Mouse (Mus musculus): ENCODE measurements around the gene Naxe. TPM values are rescaled to one million over a fixed set of nuclear protein-coding genes. Genes with fewer than 3 reads are reported as not detected.

Naxe gene
- polyA plus RNA-seq (2015; fragmentation: Nextera tagmentation; extraction: Ambion mirVana) = 148 and 166 TPM in 2 replicates

GRCm38 (mm10) chr3:88057902-88058696, at the start of gene Naxe:
Gene Naxe (minus strand): TSS chr3:88058495.
- H3K4me3 ChIP-seq (ENCODE audit: low read depth, low read length) = peak within 1 kb of the TSS; percentile 89
- peak; percentile 95 for ATAC-seq
- WGBS = under 1% methylated on average over 48 of the region's 60 CpGs
- peak within 1 kb of the TSS; percentile 76 for H3K27ac ChIP-seq (ENCODE audit: low read length)
- H3K4me2 ChIP-seq (ENCODE audit: low read length) = peak within 1 kb of the TSS; percentile 73
- H3K27me3 ChIP-seq (ENCODE audit: control insufficient read depth, insufficient read depth, low read depth, low read length) = no peaks in the 10 kb centered on the region
- H3K9ac ChIP-seq (ENCODE audit: low read depth, low read length) = peak within 1 kb of the TSS; percentile 92
- H3K4me1 ChIP-seq (ENCODE audit: control insufficient read depth, insufficient read depth, low read length) = peaks cover 12% of the 10 kb centered on the region
- H3K9me3 ChIP-seq (replicated peaks; ENCODE audit: control insufficient read depth, low read length, poor library complexity, severe bottlenecking) = no peaks in the 10 kb centered on the region
- H3K36me3 ChIP-seq (ENCODE audit: control insufficient read depth, insufficient read depth, low read length) = peaks cover 11% of the 10 kb centered on the region

- WGBS = 82% methylated on average over 4 of the region's 4 CpGs
- H3K9ac ChIP-seq (ENCODE audit: low read depth, low read length) = no peak overlapping the region
- H3K4me2 ChIP-seq (ENCODE audit: low read length) = no peak overlapping the region
- no peaks in the 10 kb centered on the region for H3K9me3 ChIP-seq (replicated peaks; ENCODE audit: control insufficient read depth, low read length, poor library complexity, severe bottlenecking)
- H3K4me1 ChIP-seq (ENCODE audit: control insufficient read depth, insufficient read depth, low read length) = no peaks in the 10 kb centered on the region
- ATAC-seq = no peak
- H3K4me3 ChIP-seq (ENCODE audit: low read depth, low read length) = no peak overlapping the region
- no peaks in the 10 kb centered on the region for H3K36me3 ChIP-seq (ENCODE audit: control insufficient read depth, insufficient read depth, low read length)
- no peak overlapping the region for H3K27ac ChIP-seq (ENCODE audit: low read length)
- H3K27me3 ChIP-seq (ENCODE audit: control insufficient read depth, insufficient read depth, low read depth, low read length) = no peaks in the 10 kb centered on the region
Observed at GRCm38 (mm10) chr3:88106126-88106525, 47.8 kb upstream of the Naxe start.

- no peak overlapping the region for H3K4me2 ChIP-seq (ENCODE audit: low read length)
- no peaks in the 10 kb centered on the region for H3K4me1 ChIP-seq (ENCODE audit: control insufficient read depth, insufficient read depth, low read length)
- H3K9me3 ChIP-seq (replicated peaks; ENCODE audit: control insufficient read depth, low read length, poor library complexity, severe bottlenecking) = no peaks in the 10 kb centered on the region
- WGBS = 86% methylated on average over 6 of the region's 6 CpGs
- ATAC-seq = no peak
- H3K27ac ChIP-seq (ENCODE audit: low read length) = no peak overlapping the region
- H3K4me3 ChIP-seq (ENCODE audit: low read depth, low read length) = no peak overlapping the region
- no peaks in the 10 kb centered on the region for H3K36me3 ChIP-seq (ENCODE audit: control insufficient read depth, insufficient read depth, low read length)
- H3K9ac ChIP-seq (ENCODE audit: low read depth, low read length) = no peak overlapping the region
- H3K27me3 ChIP-seq (ENCODE audit: control insufficient read depth, insufficient read depth, low read depth, low read length) = no peaks in the 10 kb centered on the region
Observed at GRCm38 (mm10) chr3:88102611-88103010, 44.3 kb upstream of the Naxe start.

GRCm38 (mm10) chr3:88102196-88102595, 43.9 kb upstream of the Naxe start:
- ATAC-seq = no peak
- Histone ChIP-seq H3K4me3 (ENCODE audit: low read depth, low read length) (no peak overlapping the region), H3K9me3 (replicated peaks; ENCODE audit: control insufficient read depth, low read length, poor library complexity, severe bottlenecking) (no peaks in the 10 kb centered on the region), H3K36me3 (ENCODE audit: control insufficient read depth, insufficient read depth, low read length) (no peaks in the 10 kb centered on the region), H3K27ac (ENCODE audit: low read length) (no peak overlapping the region), H3K4me2 (ENCODE audit: low read length) (no peak overlapping the region), H3K9ac (ENCODE audit: low read depth, low read length) (no peak overlapping the region), H3K4me1 (ENCODE audit: control insufficient read depth, insufficient read depth, low read length) (no peaks in the 10 kb centered on the region), H3K27me3 (ENCODE audit: control insufficient read depth, insufficient read depth, low read depth, low read length) (no peaks in the 10 kb centered on the region)
- 91% methylated on average over 6 of the region's 6 CpGs for WGBS

- H3K4me1 ChIP-seq (ENCODE audit: control insufficient read depth, insufficient read depth, low read length) = no peaks in the 10 kb centered on the region
- H3K4me2 ChIP-seq (ENCODE audit: low read length) = no peak overlapping the region
- H3K27me3 ChIP-seq (ENCODE audit: control insufficient read depth, insufficient read depth, low read depth, low read length) = no peaks in the 10 kb centered on the region
- no peak overlapping the region for H3K9ac ChIP-seq (ENCODE audit: low read depth, low read length)
- WGBS = 95% methylated on average over 7 of the region's 7 CpGs
- no peaks in the 10 kb centered on the region for H3K9me3 ChIP-seq (replicated peaks; ENCODE audit: control insufficient read depth, low read length, poor library complexity, severe bottlenecking)
- no peak overlapping the region for H3K27ac ChIP-seq (ENCODE audit: low read length)
- no peak overlapping the region for H3K4me3 ChIP-seq (ENCODE audit: low read depth, low read length)
- no peak for ATAC-seq
- no peaks in the 10 kb centered on the region for H3K36me3 ChIP-seq (ENCODE audit: control insufficient read depth, insufficient read depth, low read length)
Observed at GRCm38 (mm10) chr3:88101736-88102135, 43.4 kb upstream of the Naxe start.

- ATAC-seq = no peak
- 61% methylated on average over 3 of the region's 3 CpGs for WGBS
- Histone ChIP-seq H3K36me3 (ENCODE audit: control insufficient read depth, insufficient read depth, low read length) (no peaks in the 10 kb centered on the region), H3K4me3 (ENCODE audit: low read depth, low read length) (no peak overlapping the region), H3K27ac (ENCODE audit: low read length) (no peak overlapping the region), H3K4me1 (ENCODE audit: control insufficient read depth, insufficient read depth, low read length) (no peaks in the 10 kb centered on the region), H3K27me3 (ENCODE audit: control insufficient read depth, insufficient read depth, low read depth, low read length) (no peaks in the 10 kb centered on the region), H3K9ac (ENCODE audit: low read depth, low read length) (no peak overlapping the region), H3K4me2 (ENCODE audit: low read length) (no peak overlapping the region), H3K9me3 (replicated peaks; ENCODE audit: control insufficient read depth, low read length, poor library complexity, severe bottlenecking) (no peaks in the 10 kb centered on the region)
Observed at GRCm38 (mm10) chr3:88100251-88100650, 42.0 kb upstream of the Naxe start.

GRCm38 (mm10) chr3:88097666-88098065, 39.4 kb upstream of the Naxe start:
- H3K9me3 ChIP-seq (replicated peaks; ENCODE audit: control insufficient read depth, low read length, poor library complexity, severe bottlenecking) = no peaks in the 10 kb centered on the region
- H3K36me3 ChIP-seq (ENCODE audit: control insufficient read depth, insufficient read depth, low read length) = no peaks in the 10 kb centered on the region
- no peaks in the 10 kb centered on the region for H3K4me1 ChIP-seq (ENCODE audit: control insufficient read depth, insufficient read depth, low read length)
- no peak overlapping the region for H3K27ac ChIP-seq (ENCODE audit: low read length)
- WGBS = 89% methylated on average over 6 of the region's 6 CpGs
- no peak overlapping the region for H3K4me3 ChIP-seq (ENCODE audit: low read depth, low read length)
- no peaks in the 10 kb centered on the region for H3K27me3 ChIP-seq (ENCODE audit: control insufficient read depth, insufficient read depth, low read depth, low read length)
- H3K4me2 ChIP-seq (ENCODE audit: low read length) = no peak overlapping the region
- ATAC-seq = no peak
- H3K9ac ChIP-seq (ENCODE audit: low read depth, low read length) = no peak overlapping the region

- Histone ChIP-seq H3K9ac (ENCODE audit: low read depth, low read length) (peak overlapping the region; percentile 1; the same call in 1 of the 2 replicates), H3K27ac (ENCODE audit: low read length) (no peak overlapping the region), H3K9me3 (replicated peaks; ENCODE audit: control insufficient read depth, low read length, poor library complexity, severe bottlenecking) (no peaks in the 10 kb centered on the region), H3K36me3 (ENCODE audit: control insufficient read depth, insufficient read depth, low read length) (no peaks in the 10 kb centered on the region), H3K4me1 (ENCODE audit: control insufficient read depth, insufficient read depth, low read length) (no peaks in the 10 kb centered on the region), H3K27me3 (ENCODE audit: control insufficient read depth, insufficient read depth, low read depth, low read length) (no peaks in the 10 kb centered on the region), H3K4me2 (ENCODE audit: low read length) (no peak overlapping the region), H3K4me3 (ENCODE audit: low read depth, low read length) (no peak overlapping the region)
- 76% methylated on average over 5 of the region's 5 CpGs for WGBS
- ATAC-seq = no peak
Observed at GRCm38 (mm10) chr3:88094126-88094525, 35.8 kb upstream of the Naxe start.

- ATAC-seq = no peak
- 97% methylated on average over 6 of the region's 6 CpGs for WGBS
- Histone ChIP-seq H3K9me3 (replicated peaks; ENCODE audit: control insufficient read depth, low read length, poor library complexity, severe bottlenecking) (no peaks in the 10 kb centered on the region), H3K36me3 (ENCODE audit: control insufficient read depth, insufficient read depth, low read length) (no peaks in the 10 kb centered on the region), H3K27ac (ENCODE audit: low read length) (no peak overlapping the region), H3K4me1 (ENCODE audit: control insufficient read depth, insufficient read depth, low read length) (no peaks in the 10 kb centered on the region), H3K4me2 (ENCODE audit: low read length) (no peak overlapping the region), H3K9ac (ENCODE audit: low read depth, low read length) (no peak overlapping the region), H3K27me3 (ENCODE audit: control insufficient read depth, insufficient read depth, low read depth, low read length) (no peaks in the 10 kb centered on the region), H3K4me3 (ENCODE audit: low read depth, low read length) (no peak overlapping the region)
Observed at GRCm38 (mm10) chr3:88090616-88091015, 32.3 kb upstream of the Naxe start.

All from midbrain, embryonic 16.5 days (tissue).